Mouse (Mus musculus): Measurements from ENCODE around the gene Ucn2.

DNA sequence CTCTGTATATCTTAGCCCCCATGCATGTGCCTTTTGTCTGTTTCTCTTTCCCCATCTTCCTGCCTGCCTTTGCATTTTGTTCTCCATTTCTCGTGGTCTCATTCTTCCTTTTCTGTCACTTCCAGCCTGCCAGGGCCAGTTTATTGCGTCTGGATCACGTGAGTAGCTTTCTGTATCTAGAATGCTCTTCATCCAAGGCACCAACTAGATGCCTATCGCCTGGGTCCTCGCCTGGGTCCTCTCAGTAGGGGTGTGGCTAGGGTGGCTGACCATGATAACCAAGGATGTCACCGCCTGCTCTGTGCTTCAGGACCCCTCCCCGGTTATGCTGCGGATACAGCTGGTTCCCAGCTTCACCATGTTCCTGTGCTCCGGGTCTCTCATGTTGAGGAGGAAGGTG is 2.6 kb upstream of the Ucn2 start:
- no peak for TF ChIP-seq CTCF (IDR thresholded peaks at IDR 0.05; ENCODE audit: low read depth)
- TF ChIP-seq EP300 (IDR thresholded peaks at IDR 0.05; ENCODE audit: low read depth): no peak; the same call in 1 of the 2 replicates

Data from liver, embryonic 14.5 days (tissue).